Mouse (Mus musculus): ENCODE results near the gene Prkar1b. TPM values are rescaled to one million over a fixed set of nuclear protein-coding genes. Genes with fewer than 3 reads are reported as not detected.

Gene Prkar1b
- polyA plus RNA-seq, 2 experiments = 0.44 to 0.73 TPM

DNA sequence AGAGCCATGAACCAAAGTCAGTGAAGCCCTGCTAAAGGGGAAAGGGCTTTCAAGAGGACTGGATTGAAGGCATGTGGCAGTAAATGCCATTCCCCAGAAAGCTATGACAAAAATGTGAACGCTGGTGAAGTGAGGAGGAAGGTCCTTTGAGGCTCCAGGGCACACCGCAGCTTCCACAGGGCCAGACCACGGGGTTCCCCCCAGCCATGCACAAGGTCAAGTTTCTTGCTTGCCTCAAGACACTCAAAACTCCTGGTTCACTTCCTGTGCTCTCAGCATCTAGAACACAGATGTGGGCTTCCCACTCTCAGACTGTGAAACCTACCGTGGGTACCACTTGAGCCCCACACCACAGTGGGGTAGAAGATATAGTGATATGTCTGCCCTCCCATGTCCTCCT, 106.3 kb downstream of the Prkar1b start:
- no peak for TF ChIP-seq CTCF (IDR thresholded peaks at IDR 0.05; ENCODE audit: low read depth)
- no peak for TF ChIP-seq EP300 (IDR thresholded peaks at IDR 0.05; ENCODE audit: low read depth)
- Histone ChIP-seq H3K4me3 (ENCODE audit: insufficient read depth in 1 of 2, low read depth in 2 of 2, low read length in 2 of 2) (no peak overlapping the region), H3K9me3 (ENCODE audit: control insufficient read depth, low read length) (no peaks in the 10 kb centered on the region), H3K4me1 (replicated peaks; ENCODE audit: control insufficient read depth in 2 of 2, insufficient read depth in 2 of 2, low read length in 1 of 2) (no peaks in the 10 kb centered on the region), H3K36me3 (replicated peaks; ENCODE audit: control insufficient read depth, insufficient read depth, low read depth) (no peaks in the 10 kb centered on the region), H3K27ac (no peak overlapping the region), H3K4me2 (ENCODE audit: low read depth) (no peak overlapping the region), H3K9ac (replicated peaks) (no peak overlapping the region), H3K27me3 (ENCODE audit: control insufficient read depth, insufficient read depth, low read length) (no peaks in the 10 kb centered on the region)
- WGBS (ENCODE audit: insufficient replicate concordance) = 45% methylated on average over 4 of the region's 4 CpGs
- DNase-seq (ENCODE audit: low read depth in 3 of 3, low spot score in 3 of 3) = no peak
- no peak for ATAC-seq (ENCODE audit: insufficient read depth)

DNA sequence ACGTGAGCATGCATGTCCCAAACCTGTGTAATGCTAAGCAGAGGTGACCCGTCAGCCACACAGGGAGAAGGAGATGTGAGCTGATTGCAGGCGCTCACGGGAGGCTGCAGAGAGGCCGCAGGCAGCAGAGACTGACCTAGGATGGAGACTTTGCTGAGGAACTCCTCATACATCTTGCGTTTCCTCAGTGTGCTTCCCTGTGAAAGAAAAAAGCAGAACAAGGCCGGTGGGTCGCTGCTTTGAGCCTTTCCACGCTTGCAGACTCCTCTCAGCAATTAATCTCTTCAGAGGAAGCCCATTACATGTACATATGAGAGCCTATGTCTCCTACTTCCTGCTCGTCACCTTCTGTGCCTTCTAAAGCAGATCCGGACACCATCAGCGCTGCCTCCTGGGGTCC, 107.5 kb downstream of the Prkar1b start:
- no peak overlapping the region for H3K27ac ChIP-seq
- no peak overlapping the region for H3K9ac ChIP-seq (replicated peaks)
- no peaks in the 10 kb centered on the region for H3K36me3 ChIP-seq (replicated peaks; ENCODE audit: control insufficient read depth, insufficient read depth, low read depth)
- no peak for TF ChIP-seq EP300 (IDR thresholded peaks at IDR 0.05; ENCODE audit: low read depth)
- no peaks in the 10 kb centered on the region for H3K27me3 ChIP-seq (ENCODE audit: control insufficient read depth, insufficient read depth, low read length)
- DNase-seq (ENCODE audit: low read depth in 3 of 3, low spot score in 3 of 3) (no peak), ATAC-seq (ENCODE audit: insufficient read depth) (no peak)
- H3K9me3 ChIP-seq (ENCODE audit: control insufficient read depth, low read length) = no peaks in the 10 kb centered on the region
- no peak overlapping the region for H3K4me3 ChIP-seq (ENCODE audit: insufficient read depth in 1 of 2, low read depth in 2 of 2, low read length in 2 of 2)
- no peaks in the 10 kb centered on the region for H3K4me1 ChIP-seq (replicated peaks; ENCODE audit: control insufficient read depth in 2 of 2, insufficient read depth in 2 of 2, low read length in 1 of 2)
- WGBS (ENCODE audit: insufficient replicate concordance) = 29% methylated on average over 12 of the region's 12 CpGs
- no peak overlapping the region for H3K4me2 ChIP-seq (ENCODE audit: low read depth)

DNA sequence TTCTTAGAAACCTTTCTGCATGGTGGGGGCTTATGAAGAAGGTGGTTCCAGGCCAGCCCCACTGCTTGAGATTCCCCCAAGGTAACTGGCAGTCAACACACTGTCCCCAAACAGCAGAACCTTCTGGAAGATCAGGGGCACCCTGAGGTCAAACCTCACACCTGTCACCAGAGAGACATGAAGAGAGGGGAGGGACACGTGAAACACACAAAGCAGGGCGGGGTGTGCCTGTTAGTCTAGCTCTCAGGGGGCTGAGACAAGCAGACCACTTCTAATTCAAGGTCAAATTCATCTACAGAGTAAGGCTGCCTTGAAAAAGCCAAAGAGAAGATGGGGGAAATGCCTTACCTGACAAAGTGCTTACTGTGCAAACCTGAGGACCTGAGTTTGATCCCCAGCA, 114.6 kb downstream of the Prkar1b start:
- DNase-seq (ENCODE audit: low read depth in 3 of 3, low spot score in 3 of 3) = no peak
- Histone ChIP-seq H3K4me2 (ENCODE audit: low read depth) (no peak overlapping the region), H3K27me3 (ENCODE audit: control insufficient read depth, insufficient read depth, low read length) (no peaks in the 10 kb centered on the region), H3K4me3 (ENCODE audit: insufficient read depth in 1 of 2, low read depth in 2 of 2, low read length in 2 of 2) (no peak overlapping the region), H3K4me1 (replicated peaks; ENCODE audit: control insufficient read depth in 2 of 2, insufficient read depth in 2 of 2, low read length in 1 of 2) (no peaks in the 10 kb centered on the region), H3K27ac (no peak overlapping the region), H3K9ac (replicated peaks) (no peak overlapping the region), H3K9me3 (ENCODE audit: control insufficient read depth, low read length) (no peaks in the 10 kb centered on the region), H3K36me3 (replicated peaks; ENCODE audit: control insufficient read depth, insufficient read depth, low read depth) (no peaks in the 10 kb centered on the region)
- 48% methylated on average over 2 of the region's 2 CpGs for WGBS (ENCODE audit: insufficient replicate concordance)
- ATAC-seq (ENCODE audit: insufficient read depth) = no peak
- TF ChIP-seq CTCF (IDR thresholded peaks at IDR 0.05; ENCODE audit: low read depth) (no peak), EP300 (IDR thresholded peaks at IDR 0.05; ENCODE audit: low read depth) (no peak)

DNA sequence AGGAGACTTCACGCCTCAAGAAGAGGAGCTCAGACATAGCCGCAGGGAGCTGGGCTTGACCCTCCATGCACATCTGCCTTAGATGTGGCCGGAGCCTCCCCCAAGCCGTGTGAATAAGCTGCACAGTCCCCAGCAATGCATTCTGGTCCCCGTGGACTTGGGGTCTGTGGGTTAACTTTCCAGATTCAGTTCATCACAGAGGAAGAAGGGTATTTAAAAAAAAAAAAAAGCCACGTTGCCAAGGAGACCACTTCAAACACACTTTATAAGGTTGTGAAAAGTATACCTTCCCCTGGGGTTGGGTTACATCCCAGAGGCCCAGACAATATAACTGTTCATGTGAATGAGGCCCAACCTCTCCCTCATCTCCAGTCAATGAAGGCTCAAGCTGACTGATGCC, 115.1 kb downstream of the Prkar1b start:
- DNase-seq (ENCODE audit: low read depth in 3 of 3, low spot score in 3 of 3) (no peak), ATAC-seq (ENCODE audit: insufficient read depth) (no peak)
- Histone ChIP-seq H3K9ac (replicated peaks) (no peak overlapping the region), H3K4me1 (replicated peaks; ENCODE audit: control insufficient read depth in 2 of 2, insufficient read depth in 2 of 2, low read length in 1 of 2) (no peaks in the 10 kb centered on the region), H3K36me3 (replicated peaks; ENCODE audit: control insufficient read depth, insufficient read depth, low read depth) (no peaks in the 10 kb centered on the region), H3K4me3 (ENCODE audit: insufficient read depth in 1 of 2, low read depth in 2 of 2, low read length in 2 of 2) (no peak overlapping the region), H3K4me2 (ENCODE audit: low read depth) (no peak overlapping the region), H3K27ac (no peak overlapping the region), H3K27me3 (ENCODE audit: control insufficient read depth, insufficient read depth, low read length) (no peaks in the 10 kb centered on the region), H3K9me3 (ENCODE audit: control insufficient read depth, low read length) (no peaks in the 10 kb centered on the region)
- WGBS (ENCODE audit: insufficient replicate concordance) = 45% methylated on average over 6 of the region's 6 CpGs
- no peak for TF ChIP-seq CTCF (IDR thresholded peaks at IDR 0.05; ENCODE audit: low read depth)
- no peak for TF ChIP-seq EP300 (IDR thresholded peaks at IDR 0.05; ENCODE audit: low read depth)

DNA sequence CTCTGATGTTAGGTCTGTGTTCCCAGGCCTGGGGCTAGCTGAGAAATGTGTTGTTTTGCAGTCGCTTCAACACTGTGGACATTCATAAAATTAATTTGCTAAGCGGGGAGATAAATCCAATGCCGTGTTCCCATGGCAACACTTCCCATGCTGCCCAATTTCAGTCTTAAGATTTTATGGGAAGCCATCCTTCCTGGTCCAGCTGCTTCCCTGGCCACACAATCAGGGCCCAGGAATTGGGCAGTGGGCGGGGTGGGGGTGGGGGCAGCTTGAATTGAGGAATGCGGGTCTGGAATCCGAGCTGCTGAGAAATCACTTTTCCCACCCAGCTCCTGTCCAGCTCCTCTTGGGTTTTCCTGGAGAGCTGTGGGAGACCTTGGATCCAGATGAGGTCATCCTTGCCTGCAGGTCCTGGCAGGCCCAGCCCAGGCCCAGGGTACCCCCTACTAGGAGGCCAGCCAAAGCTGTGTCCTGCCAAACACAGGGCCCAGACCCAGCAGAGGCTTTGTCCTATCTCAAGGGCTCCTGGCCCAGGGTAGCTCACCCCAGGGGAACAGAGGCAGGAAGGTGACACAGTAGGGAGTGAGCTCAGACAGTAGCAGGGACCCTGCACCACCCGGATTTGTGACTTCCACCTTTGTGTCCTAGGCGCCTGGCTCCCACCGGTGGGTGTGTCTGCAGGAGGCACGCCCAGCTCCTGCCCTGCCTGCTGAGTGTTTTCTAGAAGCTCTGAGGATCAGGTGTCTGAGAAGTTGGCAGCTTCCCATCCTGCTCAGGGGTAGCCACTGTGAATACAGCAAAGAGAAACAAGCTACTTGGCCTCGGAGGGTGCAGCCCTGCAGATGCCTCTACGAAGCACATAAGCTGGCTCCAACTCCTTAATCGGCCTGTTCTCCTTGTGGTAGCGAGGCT, 116.1 kb downstream of the Prkar1b start:
- Histone ChIP-seq H3K27ac (no peak overlapping the region), H3K9me3 (ENCODE audit: control insufficient read depth, low read length) (no peaks in the 10 kb centered on the region), H3K36me3 (replicated peaks; ENCODE audit: control insufficient read depth, insufficient read depth, low read depth) (no peaks in the 10 kb centered on the region), H3K4me3 (ENCODE audit: insufficient read depth in 1 of 2, low read depth in 2 of 2, low read length in 2 of 2) (no peak overlapping the region), H3K27me3 (ENCODE audit: control insufficient read depth, insufficient read depth, low read length) (no peaks in the 10 kb centered on the region), H3K4me1 (replicated peaks; ENCODE audit: control insufficient read depth in 2 of 2, insufficient read depth in 2 of 2, low read length in 1 of 2) (no peaks in the 10 kb centered on the region), H3K9ac (replicated peaks) (no peak overlapping the region), H3K4me2 (ENCODE audit: low read depth) (no peak overlapping the region)
- DNase-seq (ENCODE audit: low read depth in 3 of 3, low spot score in 3 of 3) = no peak
- ATAC-seq (ENCODE audit: insufficient read depth) = no peak
- TF ChIP-seq CTCF (IDR thresholded peaks at IDR 0.05; ENCODE audit: low read depth) = no peak
- no peak for TF ChIP-seq EP300 (IDR thresholded peaks at IDR 0.05; ENCODE audit: low read depth)
- WGBS (ENCODE audit: insufficient replicate concordance) = 57% methylated on average over 14 of the region's 14 CpGs
